Mouse (Mus musculus): Measurements from ENCODE around the gene Prkca.

Prkca gene

DNA sequence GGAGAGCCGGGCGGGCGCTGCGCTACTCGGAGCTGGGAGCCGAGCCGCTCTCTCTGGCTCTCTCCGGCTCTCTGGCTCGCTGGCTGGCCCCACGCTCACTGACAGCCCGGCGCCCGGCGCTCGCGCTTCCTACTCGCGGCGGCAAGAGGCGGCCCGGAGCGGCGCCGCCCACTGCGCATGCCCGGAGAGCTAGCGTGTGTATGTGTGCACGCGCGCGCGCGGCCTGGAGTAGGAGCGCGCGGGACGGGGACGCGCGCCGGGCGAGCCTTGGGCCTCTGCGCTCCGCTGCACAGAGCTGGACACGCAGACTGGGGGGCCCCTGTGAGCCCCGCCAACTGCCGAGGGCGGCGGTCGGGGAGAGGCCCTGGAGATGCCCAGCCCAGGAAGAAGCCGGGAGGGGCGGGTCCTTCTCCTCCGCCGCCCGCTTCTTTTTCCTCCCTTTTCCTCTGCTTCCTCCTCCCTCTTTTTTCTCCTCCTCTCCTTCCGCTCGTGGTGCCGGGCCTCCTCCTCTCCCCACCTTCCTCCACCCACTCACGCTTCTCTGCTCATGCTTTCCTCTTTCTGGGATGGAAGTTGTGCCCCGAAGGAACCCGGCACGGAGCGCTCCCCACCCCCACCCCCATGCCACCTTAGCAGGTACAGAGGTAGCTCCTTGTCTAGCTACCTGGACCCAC is at the start of gene Prkca:
Gene Prkca, minus strand, starts transcription at position 140 of the 674 bp plus-strand sequence.
- peak; percentile 94 for DNase-seq (ENCODE audit: low spot score)

DNA sequence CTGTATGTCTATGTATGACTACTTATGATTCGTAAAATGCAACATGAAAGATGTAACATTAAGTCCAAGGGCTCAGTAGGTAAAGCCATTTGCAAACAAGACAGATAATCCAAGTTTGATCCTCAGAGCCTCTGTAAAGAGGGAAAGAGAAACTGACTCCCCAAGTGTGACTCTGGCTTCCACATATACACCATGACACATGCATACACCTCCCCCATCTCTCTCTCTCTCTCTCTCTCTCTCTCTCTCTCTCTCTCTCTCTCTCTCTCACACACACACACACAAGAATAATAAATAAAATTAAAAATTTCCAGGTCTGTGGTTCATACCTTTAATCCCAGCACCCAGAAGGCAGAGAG is 41.9 kb upstream of the Prkca start:
- no peak for DNase-seq (ENCODE audit: low spot score)

DNA sequence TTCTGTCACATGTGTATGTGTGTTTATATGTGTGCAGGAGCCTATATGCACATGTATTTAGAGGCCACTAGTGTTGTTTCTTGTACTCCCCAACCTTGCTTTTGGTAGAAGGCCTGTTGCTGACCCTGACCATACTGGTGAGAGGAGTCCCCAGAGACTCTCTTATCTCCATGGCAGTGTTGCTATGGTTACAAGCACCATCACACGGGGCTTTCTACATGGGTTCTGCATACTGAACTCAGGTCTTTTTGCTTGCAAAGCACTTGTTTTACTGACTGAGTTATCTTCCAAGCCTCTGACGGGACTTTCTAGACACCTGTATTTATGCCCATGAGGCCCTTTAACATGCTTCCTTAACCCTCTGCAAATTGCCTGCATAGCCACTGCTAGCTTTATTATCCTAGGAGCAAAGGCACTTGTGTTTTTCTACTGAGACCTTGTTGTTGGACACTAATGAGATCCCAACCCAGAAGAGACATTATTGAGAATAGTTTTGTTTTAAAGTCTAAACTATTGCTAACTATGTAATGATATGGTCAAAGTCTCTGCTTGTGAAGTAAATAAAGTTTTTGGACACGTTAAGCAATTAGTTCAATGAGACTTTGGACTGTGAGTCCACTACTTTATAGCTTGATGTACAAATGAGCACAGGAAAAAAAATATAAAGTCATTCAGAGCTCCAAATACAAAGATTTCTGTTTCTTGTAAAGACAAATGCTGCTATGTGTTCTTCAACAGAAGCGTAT is 41.4 kb upstream of the Prkca start:
- no peak for DNase-seq (ENCODE audit: low spot score)

DNA sequence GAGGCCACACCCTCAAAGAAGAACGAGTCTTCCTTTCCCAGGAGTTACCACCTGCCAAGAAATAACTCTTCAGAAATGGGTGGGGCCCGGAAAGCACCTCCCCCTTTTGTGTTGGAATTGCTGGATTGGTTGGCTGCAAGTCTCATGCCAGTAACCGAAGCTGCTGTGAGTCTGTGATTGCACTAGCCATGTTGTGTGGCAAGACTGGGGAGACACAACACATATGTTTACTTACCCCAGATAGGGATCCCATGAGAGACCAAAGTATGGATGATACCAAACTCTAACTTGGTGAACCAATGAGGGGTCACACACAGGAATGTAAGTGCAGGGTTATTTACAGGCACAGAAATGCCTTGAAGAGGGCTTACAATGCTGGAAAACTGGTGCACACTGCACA is 38.9 kb upstream of the Prkca start:
- DNase-seq (ENCODE audit: low spot score), result no peak

DNA sequence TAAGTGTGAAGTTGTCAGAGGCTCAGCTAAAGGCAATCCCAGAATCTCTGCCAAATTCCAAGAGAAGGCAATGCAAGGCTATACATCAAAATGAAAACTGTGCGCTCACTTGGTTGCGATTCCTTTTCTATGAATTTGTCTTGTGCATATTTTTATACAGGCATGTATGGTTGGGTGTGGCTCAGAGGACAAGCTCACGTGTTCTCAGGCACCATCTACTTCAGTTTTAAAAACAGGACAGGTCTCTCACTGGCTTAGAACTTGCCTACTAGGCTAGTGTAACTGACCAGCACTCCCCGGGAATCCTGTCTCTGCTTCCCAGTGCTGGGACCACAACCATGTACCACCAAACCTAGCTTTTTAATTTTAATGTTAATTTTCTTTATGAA is 34.6 kb upstream of the Prkca start:
- no peak for DNase-seq (ENCODE audit: low spot score)

DNA sequence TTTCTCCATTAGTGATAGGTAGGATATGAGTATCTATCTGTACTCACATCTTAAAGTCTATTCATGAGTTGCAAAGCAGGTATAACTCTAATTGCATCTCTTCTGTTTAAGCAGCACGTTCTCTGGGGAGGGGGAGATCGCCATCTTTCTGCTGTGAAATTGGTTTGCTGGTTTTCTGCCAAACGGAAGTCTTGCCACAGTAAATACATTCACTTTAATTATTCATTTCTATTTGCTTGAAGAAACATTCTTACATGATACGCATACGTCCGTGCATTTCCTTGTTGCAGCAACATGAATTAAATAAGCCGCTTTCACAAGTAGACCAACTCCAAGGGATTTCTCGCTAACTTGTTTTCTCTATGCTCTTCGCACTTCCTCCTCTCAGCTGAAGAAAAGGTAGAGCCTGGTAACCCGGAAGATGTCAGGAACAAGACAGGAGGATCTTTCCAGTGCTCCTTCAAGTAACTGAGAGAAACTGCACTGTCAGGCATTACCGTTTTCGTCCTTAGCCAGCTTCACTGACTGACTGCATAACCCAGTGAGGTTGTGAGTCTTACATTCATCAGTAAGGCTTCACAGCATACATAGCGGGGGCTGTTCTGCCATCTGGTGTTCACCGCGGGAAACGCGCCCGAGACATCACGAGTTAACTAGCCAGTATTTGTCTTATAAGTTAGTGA is 34.1 kb upstream of the Prkca start:
- DNase-seq (ENCODE audit: low spot score), result peak; percentile 74

DNA sequence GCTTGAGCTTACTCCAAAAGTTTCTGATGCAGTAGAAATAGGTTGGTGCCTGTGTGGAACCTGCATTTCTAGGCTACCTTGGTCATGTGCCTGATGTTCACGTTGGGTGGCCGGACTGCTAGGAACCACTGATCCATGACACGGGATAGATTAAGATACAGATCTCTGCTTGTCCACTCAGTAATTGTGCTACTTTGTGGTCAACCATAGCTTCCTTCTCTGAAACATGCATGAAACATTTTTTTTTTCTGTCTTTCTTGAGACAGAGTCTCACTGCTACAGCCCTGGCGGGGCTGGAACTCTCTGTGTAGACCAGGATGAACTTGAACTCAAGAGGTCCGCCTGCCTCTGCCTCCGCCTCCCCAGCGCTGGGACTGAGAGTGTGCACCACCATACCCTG is 33.1 kb upstream of the Prkca start:
- no peak for DNase-seq (ENCODE audit: low spot score)

DNA sequence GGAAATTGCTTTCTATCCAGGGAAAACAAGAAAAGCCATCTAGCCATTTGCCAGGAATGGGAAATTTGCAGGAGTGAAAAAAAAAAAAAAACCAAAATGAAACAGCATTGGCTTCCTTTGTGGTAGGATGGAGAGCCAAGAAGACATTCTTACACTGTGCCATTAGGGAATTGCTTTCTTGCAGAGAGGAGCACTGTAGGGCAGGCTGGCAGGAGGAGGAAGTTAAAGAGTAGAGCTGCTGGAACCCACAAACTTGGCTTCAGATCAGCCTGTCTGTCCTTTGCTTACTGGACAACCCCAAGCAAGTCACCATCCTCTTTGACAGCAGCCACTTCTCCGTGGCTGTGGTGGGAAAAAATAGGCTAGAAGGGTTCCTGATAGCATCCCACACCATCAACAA is 23.3 kb upstream of the Prkca start:
- DNase-seq (ENCODE audit: low spot score), result no peak

DNA sequence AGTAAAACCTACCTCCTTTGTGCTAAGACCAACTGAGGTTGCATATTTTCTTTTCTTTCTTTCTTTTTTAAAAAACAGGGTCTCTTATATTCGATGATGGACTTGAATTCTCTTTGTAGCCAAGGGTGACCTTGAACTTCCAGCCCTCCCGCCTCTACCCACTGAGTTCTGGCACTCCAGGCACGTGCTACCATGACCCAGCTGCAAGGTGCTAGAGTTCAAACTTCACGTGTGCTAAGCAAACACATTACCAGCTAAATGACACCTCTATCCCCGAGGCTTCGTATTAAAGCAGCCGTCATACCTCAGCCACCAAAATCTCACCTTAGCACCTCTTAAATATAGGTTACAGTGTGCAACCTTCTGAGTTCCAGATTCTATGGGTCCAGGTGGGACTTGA is 21.9 kb upstream of the Prkca start:
- no peak for DNase-seq (ENCODE audit: low spot score)

DNA sequence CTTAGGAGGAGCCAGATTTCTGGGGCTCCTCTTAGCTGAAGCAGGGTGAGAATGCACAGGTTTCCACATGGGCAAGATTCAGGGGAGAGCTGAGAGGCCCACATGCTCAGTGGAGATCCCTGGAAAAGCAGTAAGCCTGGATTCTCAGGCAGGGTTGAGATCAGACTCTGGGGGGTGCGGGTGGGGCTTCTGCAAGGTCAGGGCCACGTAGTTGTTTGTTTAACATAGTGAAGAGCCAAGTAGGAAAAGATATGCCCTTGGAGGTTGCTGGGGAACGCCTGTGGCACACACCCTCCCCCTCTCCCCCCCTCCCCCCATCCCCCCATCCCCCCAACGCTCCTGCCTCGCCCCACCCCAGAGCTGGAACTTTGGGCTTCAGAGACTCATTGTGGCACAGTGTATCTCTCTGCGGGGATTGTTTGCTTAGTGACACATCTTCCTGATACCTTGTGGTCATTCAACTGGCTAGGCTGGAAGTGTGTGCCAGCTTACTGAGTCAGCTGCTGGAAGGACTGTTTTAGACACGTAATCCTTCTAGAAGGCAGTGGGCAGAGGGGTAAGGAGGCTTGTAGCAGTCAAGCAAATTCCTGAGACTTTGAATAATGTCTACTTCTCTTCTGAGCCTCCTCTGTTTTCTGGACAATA is 21.3 kb upstream of the Prkca start:
- peak; percentile 49 for DNase-seq (ENCODE audit: low spot score)

DNA sequence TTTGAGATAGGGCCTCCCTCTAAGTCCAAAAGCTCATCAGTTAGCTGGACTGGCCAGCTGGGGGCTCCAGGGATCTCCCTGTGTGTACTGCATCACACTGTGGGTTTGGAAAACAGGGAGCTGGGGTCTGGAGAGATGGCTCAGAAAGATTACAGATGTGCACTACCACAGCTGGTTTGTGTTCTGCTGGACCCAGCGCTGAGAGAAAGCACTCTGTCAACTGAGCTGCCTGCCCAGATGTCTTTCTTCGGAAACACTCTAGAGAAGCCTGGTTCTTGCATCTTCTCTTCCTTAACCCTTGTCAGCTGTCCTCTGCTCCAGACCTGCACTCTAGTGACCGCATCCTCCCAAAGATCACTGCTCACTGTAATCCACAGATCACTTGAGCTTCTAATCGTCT is 20.3 kb upstream of the Prkca start:
- no peak for DNase-seq (ENCODE audit: low spot score)

DNA sequence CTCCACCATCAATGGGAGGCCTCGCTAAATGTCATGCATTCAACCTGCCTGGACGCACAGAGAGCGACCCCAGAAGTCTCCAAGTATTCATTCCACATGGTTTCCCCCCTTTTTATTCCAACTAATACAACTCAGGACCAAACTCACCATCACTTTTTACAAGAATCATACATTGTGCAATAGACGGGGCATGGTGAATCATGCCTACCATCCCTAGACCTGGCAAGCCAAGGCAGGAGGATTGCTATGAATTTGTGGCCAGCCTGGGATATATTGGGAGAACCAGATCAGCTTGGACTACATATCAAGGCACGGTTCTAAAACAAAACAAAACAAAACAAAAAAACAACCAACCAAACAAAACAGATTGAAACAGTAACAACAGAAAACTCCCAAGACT is 19.2 kb upstream of the Prkca start:
- DNase-seq (ENCODE audit: low spot score), result no peak

DNA sequence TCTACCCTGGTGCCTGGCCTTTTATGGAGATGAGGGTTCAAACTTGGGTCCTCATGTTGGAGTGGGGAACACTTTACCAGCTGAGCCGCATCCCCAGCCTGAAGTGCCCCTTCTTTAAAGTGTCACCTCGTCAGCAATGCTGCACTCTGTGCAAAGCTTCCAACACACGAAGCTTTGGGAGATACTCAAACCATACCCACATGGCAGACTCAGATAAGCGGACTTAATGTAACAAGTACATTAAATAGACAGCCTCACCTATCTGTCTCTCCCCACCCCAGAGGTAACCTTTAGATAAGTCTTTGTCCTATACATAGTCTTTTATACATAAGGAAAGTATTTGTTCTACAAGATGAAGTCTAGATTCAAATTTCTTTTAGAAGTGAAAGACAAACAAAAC is 17.3 kb upstream of the Prkca start:
- no peak for DNase-seq (ENCODE audit: low spot score)

DNA sequence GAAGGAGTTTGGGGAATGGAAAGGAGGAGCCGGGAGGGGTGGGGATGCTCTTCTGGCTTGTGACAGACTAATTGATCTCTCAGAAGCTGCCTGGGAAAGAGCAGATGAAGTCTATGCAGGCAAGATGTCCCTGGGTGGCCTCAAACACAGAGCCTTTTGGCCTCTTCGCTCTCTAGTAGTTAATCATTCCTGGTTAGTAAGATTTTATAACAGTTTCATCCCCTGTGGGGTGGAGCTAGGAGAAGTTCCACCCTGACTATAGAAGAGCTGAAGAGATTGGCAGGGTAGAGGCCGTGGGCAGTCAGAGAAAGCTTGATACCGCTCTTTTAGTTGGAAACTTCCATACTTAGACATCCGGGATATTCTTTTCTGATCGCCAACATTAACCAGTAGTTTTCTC is 15.2 kb upstream of the Prkca start:
- no peak for DNase-seq (ENCODE audit: low spot score)

DNA sequence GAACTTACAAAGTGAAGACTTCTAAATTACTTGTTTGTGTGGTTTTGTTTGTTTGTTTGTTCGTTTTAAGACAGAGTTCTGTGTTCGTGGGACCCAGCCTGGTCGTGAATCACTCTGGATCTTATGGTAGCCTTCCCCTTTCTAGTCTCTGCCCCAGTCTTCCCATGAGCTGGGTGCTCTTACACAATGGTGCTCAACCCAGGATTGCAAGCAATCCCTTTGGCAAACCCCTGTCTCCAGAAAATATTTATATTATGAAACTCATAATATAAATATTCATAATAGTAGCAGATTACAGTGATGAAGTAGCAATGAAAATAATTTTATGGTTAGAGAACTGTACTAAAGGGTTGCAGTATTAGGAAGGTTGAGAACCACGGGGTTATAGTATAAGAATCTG is 12.3 kb upstream of the Prkca start:
- DNase-seq (ENCODE audit: low spot score), result no peak

DNA sequence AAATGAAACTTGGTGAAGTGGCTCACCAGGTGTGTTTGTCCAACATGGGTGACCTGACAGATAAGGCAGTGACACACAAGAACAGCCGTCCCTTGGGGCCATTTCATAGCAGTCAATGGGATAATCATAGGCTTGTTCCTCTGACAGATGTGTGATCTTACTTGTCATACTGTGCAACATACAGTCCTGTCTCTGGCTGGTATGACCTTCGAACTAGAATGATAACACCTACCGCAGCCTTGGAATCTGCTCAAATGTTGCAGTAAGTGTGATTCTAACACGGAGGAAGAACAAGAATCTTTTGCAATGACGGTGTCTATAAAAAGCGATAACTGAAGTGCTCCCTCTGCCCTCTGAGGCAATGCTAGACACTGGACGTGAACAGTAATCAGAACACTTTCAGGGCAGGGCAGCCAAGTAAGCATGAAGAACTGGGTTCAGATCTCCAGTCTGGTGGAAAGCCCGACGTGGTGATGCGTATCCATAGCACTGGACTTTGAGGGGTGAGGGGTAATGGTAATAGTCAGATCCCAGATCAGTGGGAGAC is 9.2 kb upstream of the Prkca start:
- no peak for DNase-seq (ENCODE audit: low spot score)

DNA sequence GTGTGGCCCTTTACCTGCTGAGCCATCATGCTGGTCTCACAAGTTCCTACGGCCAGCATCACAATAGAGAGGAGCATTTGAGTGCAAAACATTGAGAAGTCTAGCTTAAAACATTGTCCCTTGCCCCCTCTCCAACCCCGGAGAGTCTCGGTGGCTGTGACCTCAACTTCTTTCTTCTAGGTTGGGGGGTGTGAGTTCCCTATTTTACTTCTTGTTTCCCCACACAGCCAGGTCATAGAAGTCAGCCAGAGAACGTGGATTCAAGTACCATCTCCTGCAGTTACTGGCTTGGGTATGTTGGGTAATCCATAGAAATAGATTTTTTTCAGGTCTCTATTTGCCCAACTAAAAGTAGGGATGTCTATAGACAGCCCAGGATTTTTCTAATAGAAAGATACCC is 7.1 kb upstream of the Prkca start:
- DNase-seq (ENCODE audit: low spot score), result no peak

DNA sequence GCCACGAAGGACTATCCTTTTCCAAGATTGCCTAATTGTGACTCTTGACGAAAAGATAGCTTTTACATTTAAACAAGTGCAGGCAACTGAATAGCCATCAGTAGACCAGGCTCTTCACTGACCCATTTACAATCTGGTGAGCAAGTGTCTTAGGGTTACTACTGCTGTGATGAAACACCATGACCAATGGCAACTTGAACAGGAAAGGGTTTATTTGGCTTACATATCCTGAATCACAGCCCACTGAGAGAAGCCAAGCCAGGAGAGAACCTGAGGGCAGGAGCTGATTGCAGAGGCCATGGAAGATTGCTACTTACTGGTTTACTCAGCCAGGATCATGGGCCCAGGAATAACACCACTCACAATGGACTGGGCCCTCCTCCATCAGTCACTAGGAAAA is 1.6 kb upstream of the Prkca start:
- DNase-seq (ENCODE audit: low spot score), result no peak

DNA sequence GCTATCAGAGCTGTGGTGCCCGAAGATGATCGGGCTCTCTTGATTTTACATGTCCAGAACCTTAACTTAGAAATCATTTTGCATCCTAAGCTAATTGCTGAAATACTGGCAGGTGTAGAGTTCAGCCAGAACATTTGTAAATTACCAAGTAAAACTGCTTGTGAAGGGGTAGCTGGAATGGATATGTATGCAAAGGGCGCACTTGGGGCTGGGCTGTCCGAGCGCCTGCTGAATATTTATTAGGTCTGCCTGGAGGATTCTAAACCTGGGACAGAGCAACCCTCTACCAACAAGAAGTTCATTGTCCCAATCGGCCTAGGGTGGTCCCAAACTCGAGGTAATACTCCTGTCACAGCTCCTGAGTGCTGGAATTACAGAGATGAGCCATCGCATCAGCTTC is 1.0 kb upstream of the Prkca start:
- no peak for DNase-seq (ENCODE audit: low spot score)

DNA sequence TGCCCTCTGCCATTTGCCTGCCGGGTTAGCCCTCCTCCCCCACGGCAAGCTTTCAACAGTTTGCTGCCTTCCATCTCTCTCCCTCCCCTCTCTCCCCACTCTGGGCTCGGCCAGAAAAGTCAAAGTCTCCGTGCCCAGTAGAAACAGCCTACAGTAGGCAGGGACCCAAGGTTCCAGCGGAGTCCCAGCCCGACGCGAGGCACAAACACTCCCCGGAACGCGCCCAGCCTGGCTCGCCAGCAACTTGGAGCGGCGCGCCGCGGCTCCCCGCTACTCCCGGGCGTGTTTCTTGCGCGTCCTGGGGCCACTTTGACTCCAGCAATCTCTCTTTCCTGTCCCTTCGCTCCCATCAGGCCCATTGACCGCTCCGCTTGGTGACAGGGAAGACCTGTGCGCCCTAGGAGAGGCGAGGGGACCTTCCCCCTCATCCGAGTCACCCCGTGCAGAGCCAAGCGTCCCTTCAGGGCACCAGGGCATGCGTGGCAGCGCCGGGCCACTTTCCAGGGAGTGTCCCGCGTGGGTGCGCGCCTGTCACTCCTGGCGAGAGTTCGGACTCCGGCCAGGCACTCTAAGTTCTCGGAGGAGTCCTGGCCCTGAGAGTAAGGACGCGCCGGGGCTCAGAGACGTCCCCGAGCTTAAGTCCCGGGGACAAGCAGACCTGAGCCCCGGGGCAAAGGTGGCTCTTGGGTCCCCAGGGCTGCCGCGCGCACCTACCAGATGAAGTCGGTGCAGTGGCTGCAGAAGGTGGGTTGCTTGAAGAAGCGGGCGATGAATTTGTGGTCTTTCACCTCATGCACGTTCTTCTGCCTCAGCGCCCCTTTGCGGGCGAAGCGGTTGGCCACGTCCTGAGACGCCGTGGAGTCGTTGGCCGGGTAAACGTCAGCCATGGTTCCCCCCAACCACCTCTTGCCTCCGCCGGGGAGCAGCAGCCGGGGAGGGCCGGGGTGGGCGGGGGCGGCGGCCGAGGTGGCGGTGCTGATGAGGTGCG is 653 bp downstream of the Prkca start, which contains the start of gene Apoh:
Gene Apoh, plus strand, starts transcription at position 574 of the 988 bp plus-strand sequence.
- peak; percentile 51 for DNase-seq (ENCODE audit: low spot score)

DNA sequence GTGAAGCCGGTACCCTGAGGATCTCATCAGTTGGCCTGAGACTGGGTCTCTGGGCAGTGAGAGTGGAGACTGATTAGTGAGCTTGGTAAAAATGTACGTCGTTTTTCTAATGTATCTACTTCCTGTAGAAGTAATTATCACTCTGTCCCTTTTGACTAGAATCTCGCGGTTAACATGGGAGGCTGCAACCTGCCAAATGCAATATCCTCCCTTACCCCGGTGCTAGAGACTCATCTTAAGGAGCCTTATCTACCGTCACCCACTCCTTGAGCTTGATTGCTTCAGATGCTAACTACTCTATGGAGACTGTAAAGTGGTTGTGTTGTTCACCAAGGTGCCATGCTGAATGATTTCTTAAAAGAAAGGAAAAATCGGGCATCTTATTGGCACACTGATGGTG is 1.9 kb downstream of the Prkca start:
- no peak for DNase-seq (ENCODE audit: low spot score)

Data from ovary, postnatal 36 days (tissue).